Mouse (Mus musculus): ENCODE results near the gene Ddit4. TPM values are rescaled to one million over a fixed set of nuclear protein-coding genes. Genes with fewer than 3 reads are reported as not detected.

The Ddit4 gene
- polyA plus RNA-seq, 1 experiment from 2014 or later: 8.8 TPM

- H3K4me2 ChIP-seq (replicated peaks): peak overlapping the region; percentile 25
- DNase-seq (ENCODE audit: low spot score) (peak; percentile 74), ATAC-seq (ENCODE audit: low FRiP score) (peak; percentile 92)
- H3K27ac ChIP-seq: peak overlapping the region; percentile 38; the same call in 1 of the 2 replicates
- H3K36me3 ChIP-seq (replicated peaks; ENCODE audit: control insufficient read depth, insufficient read depth): no peaks in the 10 kb centered on the region
- no peaks in the 10 kb centered on the region for H3K9me3 ChIP-seq (ENCODE audit: control insufficient read depth, low read length)
- H3K9ac ChIP-seq: no peak overlapping the region
- 31% methylated on average over 10 of the region's 10 CpGs for WGBS
- H3K27me3 ChIP-seq (ENCODE audit: control insufficient read depth, insufficient read depth, low read length): no peaks in the 10 kb centered on the region
- no peak overlapping the region for H3K4me3 ChIP-seq (replicated peaks; ENCODE audit: low read length)
- H3K4me1 ChIP-seq (replicated peaks; ENCODE audit: control insufficient read depth, insufficient read depth, low read length): no peaks in the 10 kb centered on the region
These were observed 20.6 kb downstream of the Ddit4 start for GRCm38 (mm10) chr10:59930996-59931395.

- DNase-seq (ENCODE audit: low spot score): no peak
- no peak for ATAC-seq (ENCODE audit: low FRiP score)
- Histone ChIP-seq H3K4me3 (replicated peaks; ENCODE audit: low read length) (no peak overlapping the region), H3K36me3 (replicated peaks; ENCODE audit: control insufficient read depth, insufficient read depth) (no peaks in the 10 kb centered on the region), H3K9me3 (ENCODE audit: control insufficient read depth, low read length) (no peaks in the 10 kb centered on the region), H3K9ac (no peak overlapping the region), H3K4me1 (replicated peaks; ENCODE audit: control insufficient read depth, insufficient read depth, low read length) (no peaks in the 10 kb centered on the region), H3K27me3 (ENCODE audit: control insufficient read depth, insufficient read depth, low read length) (no peaks in the 10 kb centered on the region), H3K27ac (no peak overlapping the region), H3K4me2 (replicated peaks) (no peak overlapping the region)
- 89% methylated on average over 7 of the region's 7 CpGs for whole genome bisulfite sequencing
These were observed 22.4 kb downstream of the Ddit4 start for GRCm38 (mm10) chr10:59929205-59929604.

GRCm38 (mm10) chr10:59924305-59924704 lies 27.3 kb downstream of the Ddit4 start:
- Histone ChIP-seq H3K4me1 (replicated peaks; ENCODE audit: control insufficient read depth, insufficient read depth, low read length) (peaks cover 18% of the 10 kb centered on the region), H3K36me3 (replicated peaks; ENCODE audit: control insufficient read depth, insufficient read depth) (no peaks in the 10 kb centered on the region), H3K9ac (no peak overlapping the region), H3K27me3 (ENCODE audit: control insufficient read depth, insufficient read depth, low read length) (no peaks in the 10 kb centered on the region), H3K4me2 (replicated peaks) (no peak overlapping the region), H3K27ac (no peak overlapping the region), H3K9me3 (ENCODE audit: control insufficient read depth, low read length) (no peaks in the 10 kb centered on the region), H3K4me3 (replicated peaks; ENCODE audit: low read length) (no peak overlapping the region)
- WGBS: 44% methylated on average over 3 of the region's 3 CpGs
- ATAC-seq (ENCODE audit: low FRiP score) (no peak), DNase-seq (ENCODE audit: low spot score) (no peak)

GRCm38 (mm10) chr10:59923493-59923892 lies 28.1 kb downstream of the Ddit4 start:
- no peaks in the 10 kb centered on the region for H3K36me3 ChIP-seq (replicated peaks; ENCODE audit: control insufficient read depth, insufficient read depth)
- H3K9me3 ChIP-seq (ENCODE audit: control insufficient read depth, low read length): no peaks in the 10 kb centered on the region
- no peaks in the 10 kb centered on the region for H3K27me3 ChIP-seq (ENCODE audit: control insufficient read depth, insufficient read depth, low read length)
- no peak overlapping the region for H3K4me2 ChIP-seq (replicated peaks)
- DNase-seq (ENCODE audit: low spot score): no peak
- no peak overlapping the region for H3K9ac ChIP-seq
- no peak overlapping the region for H3K4me3 ChIP-seq (replicated peaks; ENCODE audit: low read length)
- 88% methylated on average over 2 of the region's 2 CpGs for WGBS
- H3K4me1 ChIP-seq (replicated peaks; ENCODE audit: control insufficient read depth, insufficient read depth, low read length): peaks cover 18% of the 10 kb centered on the region
- no peak for ATAC-seq (ENCODE audit: low FRiP score)
- H3K27ac ChIP-seq: no peak overlapping the region

- Histone ChIP-seq H3K4me1 (replicated peaks; ENCODE audit: control insufficient read depth, insufficient read depth, low read length) (peaks cover 18% of the 10 kb centered on the region), H3K9me3 (ENCODE audit: control insufficient read depth, low read length) (no peaks in the 10 kb centered on the region), H3K4me3 (replicated peaks; ENCODE audit: low read length) (peak overlapping the region; percentile 31), H3K4me2 (replicated peaks) (peak overlapping the region; percentile 66), H3K36me3 (replicated peaks; ENCODE audit: control insufficient read depth, insufficient read depth) (no peaks in the 10 kb centered on the region), H3K9ac (peak overlapping the region; percentile 63), H3K27me3 (ENCODE audit: control insufficient read depth, insufficient read depth, low read length) (no peaks in the 10 kb centered on the region), H3K27ac (peak overlapping the region; percentile 75)
- ATAC-seq (ENCODE audit: low FRiP score) (peak; percentile 70), DNase-seq (ENCODE audit: low spot score) (peak; percentile 67)
- WGBS: 3% methylated on average over 33 of the region's 33 CpGs
These were observed 30.6 kb downstream of the Ddit4 start for GRCm38 (mm10) chr10:59920810-59921681.

- ATAC-seq (ENCODE audit: low FRiP score) (peak; percentile 13; the same call in 1 of the 2 replicates), DNase-seq (ENCODE audit: low spot score) (no peak)
- Histone ChIP-seq H3K27ac (peak overlapping the region; percentile 75), H3K4me1 (replicated peaks; ENCODE audit: control insufficient read depth, insufficient read depth, low read length) (peaks cover 18% of the 10 kb centered on the region), H3K9ac (peak overlapping the region; percentile 63), H3K36me3 (replicated peaks; ENCODE audit: control insufficient read depth, insufficient read depth) (no peaks in the 10 kb centered on the region), H3K4me3 (replicated peaks; ENCODE audit: low read length) (peak overlapping the region; percentile 31), H3K27me3 (ENCODE audit: control insufficient read depth, insufficient read depth, low read length) (no peaks in the 10 kb centered on the region), H3K4me2 (replicated peaks) (peak overlapping the region; percentile 66), H3K9me3 (ENCODE audit: control insufficient read depth, low read length) (no peaks in the 10 kb centered on the region)
- 27% methylated on average over 7 of the region's 7 CpGs for WGBS
These were observed 31.2 kb downstream of the Ddit4 start for GRCm38 (mm10) chr10:59920485-59920809.

- no peak overlapping the region for H3K4me3 ChIP-seq (replicated peaks; ENCODE audit: low read length)
- no peak overlapping the region for H3K9ac ChIP-seq
- ATAC-seq (ENCODE audit: low FRiP score): no peak
- H3K4me1 ChIP-seq (replicated peaks; ENCODE audit: control insufficient read depth, insufficient read depth, low read length): peaks cover 18% of the 10 kb centered on the region
- DNase-seq (ENCODE audit: low spot score): no peak
- H3K4me2 ChIP-seq (replicated peaks): no peak overlapping the region
- peak overlapping the region; percentile 75; the same call in 1 of the 2 replicates for H3K27ac ChIP-seq
- 45% methylated on average over 15 of the region's 15 CpGs for WGBS
- H3K9me3 ChIP-seq (ENCODE audit: control insufficient read depth, low read length): no peaks in the 10 kb centered on the region
- H3K27me3 ChIP-seq (ENCODE audit: control insufficient read depth, insufficient read depth, low read length): no peaks in the 10 kb centered on the region
- H3K36me3 ChIP-seq (replicated peaks; ENCODE audit: control insufficient read depth, insufficient read depth): no peaks in the 10 kb centered on the region
These were observed 32.0 kb downstream of the Ddit4 start for GRCm38 (mm10) chr10:59919494-59920181.

GRCm38 (mm10) chr10:59918111-59918510 lies 33.5 kb downstream of the Ddit4 start:
- ATAC-seq (ENCODE audit: low FRiP score): no peak
- Histone ChIP-seq H3K36me3 (replicated peaks; ENCODE audit: control insufficient read depth, insufficient read depth) (no peaks in the 10 kb centered on the region), H3K27me3 (ENCODE audit: control insufficient read depth, insufficient read depth, low read length) (no peaks in the 10 kb centered on the region)

GRCm38 (mm10) chr10:59916649-59917048 lies 35.0 kb downstream of the Ddit4 start:
- 3% methylated on average over 10 of the region's 10 CpGs for whole genome bisulfite sequencing
- ATAC-seq (ENCODE audit: low FRiP score): peak; percentile 63; the same call in 1 of the 2 replicates
- H3K4me1 ChIP-seq (replicated peaks; ENCODE audit: control insufficient read depth, insufficient read depth, low read length): peaks cover 25% of the 10 kb centered on the region
- no peaks in the 10 kb centered on the region for H3K27me3 ChIP-seq (ENCODE audit: control insufficient read depth, insufficient read depth, low read length)
- no peak overlapping the region; the same call in 1 of the 2 replicates for H3K9ac ChIP-seq
- 0 out of 2 replicates have a peak overlapping the region, but pooled peaks have one; percentile 33 for H3K27ac ChIP-seq
- no peak for DNase-seq (ENCODE audit: low spot score)
- H3K36me3 ChIP-seq (replicated peaks; ENCODE audit: control insufficient read depth, insufficient read depth): no peaks in the 10 kb centered on the region
- H3K4me2 ChIP-seq (replicated peaks): peak overlapping the region; percentile 40
- no peak overlapping the region for H3K4me3 ChIP-seq (replicated peaks; ENCODE audit: low read length)
- H3K9me3 ChIP-seq (ENCODE audit: control insufficient read depth, low read length): no peaks in the 10 kb centered on the region

More at GRCm38 (mm10) chr10:59918111-59918510, 33.5 kb downstream of the Ddit4 start:
- no peak for DNase-seq (ENCODE audit: low spot score)
- Histone ChIP-seq H3K4me3 (replicated peaks; ENCODE audit: low read length) (no peak overlapping the region), H3K9me3 (ENCODE audit: control insufficient read depth, low read length) (no peaks in the 10 kb centered on the region), H3K9ac (no peak overlapping the region), H3K4me1 (replicated peaks; ENCODE audit: control insufficient read depth, insufficient read depth, low read length) (peaks cover 19% of the 10 kb centered on the region), H3K4me2 (replicated peaks) (no peak overlapping the region), H3K27ac (no peak overlapping the region)
- WGBS: 90% methylated on average over 4 of the region's 4 CpGs

All from hindbrain, embryonic 14.5 days (tissue).